Comparison of ENCODE assay signal across 9 mouse cellular contexts in the genomic region with DNA sequence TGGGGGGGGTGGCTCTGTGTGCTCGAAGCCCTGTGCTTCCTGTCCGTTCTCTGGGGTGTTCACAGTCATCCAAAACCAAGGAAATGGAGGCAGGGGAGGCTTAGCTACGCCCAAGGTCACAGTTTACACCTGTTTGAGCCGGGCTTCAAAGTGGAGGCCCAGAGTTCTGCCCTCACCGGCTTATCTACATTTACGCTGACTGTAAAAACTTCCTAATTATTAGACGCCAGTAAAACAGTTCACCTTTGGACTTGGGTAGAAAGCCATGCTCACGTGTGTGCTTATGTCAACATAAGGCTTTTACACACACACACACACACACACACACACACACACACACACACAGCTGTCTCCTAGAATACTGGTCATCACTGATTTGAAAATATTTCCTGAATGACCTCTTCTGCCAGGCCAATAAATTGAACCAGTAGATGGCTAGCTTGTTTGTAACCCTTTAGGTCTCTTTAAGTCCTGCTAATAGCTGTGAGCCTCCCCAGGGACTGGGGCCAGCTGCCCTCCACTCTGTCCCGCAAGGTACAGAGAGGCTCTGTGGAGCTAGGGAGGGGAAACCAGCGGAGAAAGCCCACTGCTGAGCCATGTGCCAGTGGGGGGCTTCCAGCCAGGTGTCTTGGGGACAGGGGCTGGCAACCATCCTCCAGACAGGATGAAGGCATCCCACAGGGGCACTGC.
DNase-seq lines count a peak whose midpoint lies in the region; ATAC-seq lines count a peak whose summit lies in the region.
"Had no signal": no experiment of that assay in that cellular context is flagged by ENCODE, and none has a peak within 500 bp of the region (broad histone marks: within the 10 kb centered on the region; RNA-seq: fewer than 3 reads in every experiment).

No protein-coding gene starts in this region.

- peak overlapping the region; percentile 99 for H3K27ac ChIP-seq in intestine, embryonic 16.5 days (ENCODE audit: low read length)

- ATAC-seq in intestine, embryonic 16.5 days: peak; percentile 77
- 0 out of 2 replicates have a peak, but pooled peaks have one; percentile 2 for ATAC-seq in megakaryocyte-erythroid progenitor cell, adult 5-6 weeks (replicated peaks; ENCODE audit: low FRiP score, low TSS enrichment, poor library complexity, severe bottlenecking)

- DNase-seq in kidney, adult 11 months: peak; percentile 79
- DNase-seq in kidney, postnatal 25 days: no peak
- DNase-seq in c-Kit-negative CD71-positive TER-119-positive erythroid progenitor cells, embryonic 14.5 days (ENCODE audit: low read depth, low spot score): peak; percentile 20
- DNase-seq in gastrocnemius, postnatal 36 days: no peak
- no peak for DNase-seq in gastrocnemius, adult 8-10 months (ENCODE audit: low spot score in 2 of 2)
- DNase-seq in adrenal gland, adult 8-10 months: no peak

- no peaks in the 10 kb centered on the region for H3K9me3 ChIP-seq in intestine, embryonic 16.5 days (ENCODE audit: control insufficient read depth, low read length)

- H3K36me3 ChIP-seq in intestine, embryonic 16.5 days (ENCODE audit: control insufficient read depth, insufficient read depth, low read length): no peaks in the 10 kb centered on the region

- H3K27me3 ChIP-seq in intestine, embryonic 16.5 days (replicated peaks; ENCODE audit: control insufficient read depth, insufficient read depth, low read length): no peaks in the 10 kb centered on the region

- intact Hi-C loops in gastrocnemius, postnatal 36 days (cut with DNase I): no loop called here

- 36% methylated on average over 10 of the region's 10 CpGs for WGBS in intestine, embryonic 16.5 days

- H3K9ac ChIP-seq in intestine, embryonic 16.5 days (ENCODE audit: low read depth, low read length): peak overlapping the region; percentile 58

- H3K4me2 ChIP-seq in intestine, embryonic 16.5 days (ENCODE audit: low read depth, low read length): peak overlapping the region; percentile 62

- H3K4me1 ChIP-seq in intestine, embryonic 16.5 days (ENCODE audit: control insufficient read depth, insufficient read depth, low read length): peaks cover 68% of the 10 kb centered on the region

- H3K4me3 ChIP-seq in intestine, embryonic 16.5 days (ENCODE audit: low read length): peak overlapping the region; percentile 25
- H3K4me3 ChIP-seq: myocyte had no signal

Comparison
In these comparisons a context has a peak if more than half of its experiments do, and no peak if none do; other contexts are left out.
1. DNase-seq: peak in kidney, adult 11 months (single experiment) and c-Kit-negative CD71-positive TER-119-positive erythroid progenitor cells, embryonic 14.5 days (single experiment); none in kidney, postnatal 25 days (0 of 2), gastrocnemius, postnatal 36 days (0 of 2), gastrocnemius, adult 8-10 months (0 of 2) and adrenal gland, adult 8-10 months (single experiment).